Mouse (Mus musculus): ENCODE measurements around the gene Cav1. TPM values are rescaled to one million over a fixed set of nuclear protein-coding genes. Genes with fewer than 3 reads are reported as not detected.

Cav1 gene
- 27.5 and 33.0 TPM in 2 replicates for polyA plus RNA-seq (2014; fragmentation: Nextera tagmentation; extraction: Ambion mirVana)

GRCm38 (mm10) chr6:17305954-17306601 lies at the start of gene Cav1:
Gene Cav1, plus strand, starts transcription at chr6:17306335.
- Histone ChIP-seq H3K36me3 (replicated peaks; ENCODE audit: control insufficient read depth, insufficient read depth) (no peaks in the 10 kb centered on the region), H3K9ac (peak within 1 kb of the TSS; percentile 55), H3K4me3 (replicated peaks; ENCODE audit: low read length) (peak within 1 kb of the TSS; percentile 38), H3K4me1 (replicated peaks; ENCODE audit: control insufficient read depth, insufficient read depth, low read length) (peaks cover 12% of the 10 kb centered on the region), H3K27me3 (ENCODE audit: control insufficient read depth, insufficient read depth, low read length) (peaks cover 27% of the 10 kb centered on the region), H3K9me3 (ENCODE audit: control insufficient read depth, low read length) (no peaks in the 10 kb centered on the region), H3K4me2 (replicated peaks) (peak within 1 kb of the TSS; percentile 60), H3K27ac (no peak within 1 kb of the TSS)
- ATAC-seq (ENCODE audit: low FRiP score) (peak; percentile 85), DNase-seq (ENCODE audit: low spot score) (peak; percentile 54)
- under 1% methylated on average over 26 of the region's 26 CpGs for WGBS

- no peak for DNase-seq (ENCODE audit: low spot score)
- ATAC-seq (ENCODE audit: low FRiP score), result no peak
- H3K4me2 ChIP-seq (replicated peaks), result no peak overlapping the region
Observed at GRCm38 (mm10) chr6:17258142-17258541, 48.0 kb upstream of the Cav1 start.

GRCm38 (mm10) chr6:17258911-17259310 lies 47.2 kb upstream of the Cav1 start:
- ATAC-seq (ENCODE audit: low FRiP score) (no peak), DNase-seq (ENCODE audit: low spot score) (no peak)
- H3K27me3 ChIP-seq (ENCODE audit: control insufficient read depth, insufficient read depth, low read length), result no peaks in the 10 kb centered on the region

More at GRCm38 (mm10) chr6:17258142-17258541, 48.0 kb upstream of the Cav1 start:
- WGBS, result 97% methylated on average over 1 of the region's 1 CpGs
- H3K4me1 ChIP-seq (replicated peaks; ENCODE audit: control insufficient read depth, insufficient read depth, low read length), result no peaks in the 10 kb centered on the region
- no peak overlapping the region for H3K4me3 ChIP-seq (replicated peaks; ENCODE audit: low read length)
- no peaks in the 10 kb centered on the region for H3K9me3 ChIP-seq (ENCODE audit: control insufficient read depth, low read length)
- H3K36me3 ChIP-seq (replicated peaks; ENCODE audit: control insufficient read depth, insufficient read depth), result no peaks in the 10 kb centered on the region
- H3K27me3 ChIP-seq (ENCODE audit: control insufficient read depth, insufficient read depth, low read length), result no peaks in the 10 kb centered on the region
- H3K27ac ChIP-seq, result no peak overlapping the region
- H3K9ac ChIP-seq, result no peak overlapping the region

GRCm38 (mm10) chr6:17262786-17263185 lies 43.3 kb upstream of the Cav1 start:
- DNase-seq (ENCODE audit: low spot score) (no peak), ATAC-seq (ENCODE audit: low FRiP score) (no peak)
- Histone ChIP-seq H3K27ac (no peak overlapping the region), H3K9ac (no peak overlapping the region), H3K36me3 (replicated peaks; ENCODE audit: control insufficient read depth, insufficient read depth) (no peaks in the 10 kb centered on the region), H3K4me3 (replicated peaks; ENCODE audit: low read length) (no peak overlapping the region), H3K9me3 (ENCODE audit: control insufficient read depth, low read length) (no peaks in the 10 kb centered on the region), H3K27me3 (ENCODE audit: control insufficient read depth, insufficient read depth, low read length) (no peaks in the 10 kb centered on the region), H3K4me1 (replicated peaks; ENCODE audit: control insufficient read depth, insufficient read depth, low read length) (no peaks in the 10 kb centered on the region), H3K4me2 (replicated peaks) (no peak overlapping the region)
- WGBS, result 58% methylated on average over 2 of the region's 2 CpGs

More at GRCm38 (mm10) chr6:17258911-17259310, 47.2 kb upstream of the Cav1 start:
- H3K9ac ChIP-seq, result no peak overlapping the region
- H3K4me3 ChIP-seq (replicated peaks; ENCODE audit: low read length), result no peak overlapping the region
- WGBS, result 88% methylated on average over 1 of the region's 1 CpGs
- no peaks in the 10 kb centered on the region for H3K36me3 ChIP-seq (replicated peaks; ENCODE audit: control insufficient read depth, insufficient read depth)
- H3K4me2 ChIP-seq (replicated peaks), result no peak overlapping the region
- no peak overlapping the region for H3K27ac ChIP-seq
- no peaks in the 10 kb centered on the region for H3K9me3 ChIP-seq (ENCODE audit: control insufficient read depth, low read length)
- H3K4me1 ChIP-seq (replicated peaks; ENCODE audit: control insufficient read depth, insufficient read depth, low read length), result no peaks in the 10 kb centered on the region

- WGBS, result 75% methylated on average over 4 of the region's 4 CpGs
- no peak overlapping the region for H3K27ac ChIP-seq
- H3K4me3 ChIP-seq (replicated peaks; ENCODE audit: low read length), result no peak overlapping the region
Observed at GRCm38 (mm10) chr6:17265043-17265442, 41.1 kb upstream of the Cav1 start.

GRCm38 (mm10) chr6:17266466-17266865 lies 39.7 kb upstream of the Cav1 start:
- H3K9me3 ChIP-seq (ENCODE audit: control insufficient read depth, low read length), result no peaks in the 10 kb centered on the region
- H3K4me3 ChIP-seq (replicated peaks; ENCODE audit: low read length), result no peak overlapping the region
- H3K27ac ChIP-seq, result no peak overlapping the region
- no peak for DNase-seq (ENCODE audit: low spot score)
- no peaks in the 10 kb centered on the region for H3K4me1 ChIP-seq (replicated peaks; ENCODE audit: control insufficient read depth, insufficient read depth, low read length)
- ATAC-seq (ENCODE audit: low FRiP score), result no peak
- H3K9ac ChIP-seq, result no peak overlapping the region
- 82% methylated on average over 3 of the region's 3 CpGs for WGBS
- H3K4me2 ChIP-seq (replicated peaks), result no peak overlapping the region
- H3K36me3 ChIP-seq (replicated peaks; ENCODE audit: control insufficient read depth, insufficient read depth), result no peaks in the 10 kb centered on the region
- no peaks in the 10 kb centered on the region for H3K27me3 ChIP-seq (ENCODE audit: control insufficient read depth, insufficient read depth, low read length)

More at GRCm38 (mm10) chr6:17265043-17265442, 41.1 kb upstream of the Cav1 start:
- no peaks in the 10 kb centered on the region for H3K36me3 ChIP-seq (replicated peaks; ENCODE audit: control insufficient read depth, insufficient read depth)
- H3K9me3 ChIP-seq (ENCODE audit: control insufficient read depth, low read length), result no peaks in the 10 kb centered on the region
- no peak overlapping the region for H3K9ac ChIP-seq
- DNase-seq (ENCODE audit: low spot score) (no peak), ATAC-seq (ENCODE audit: low FRiP score) (no peak)
- H3K4me2 ChIP-seq (replicated peaks), result no peak overlapping the region
- no peaks in the 10 kb centered on the region for H3K4me1 ChIP-seq (replicated peaks; ENCODE audit: control insufficient read depth, insufficient read depth, low read length)
- H3K27me3 ChIP-seq (ENCODE audit: control insufficient read depth, insufficient read depth, low read length), result no peaks in the 10 kb centered on the region

GRCm38 (mm10) chr6:17278366-17278765 lies 27.8 kb upstream of the Cav1 start:
- DNase-seq (ENCODE audit: low spot score), result no peak
- Histone ChIP-seq H3K9ac (no peak overlapping the region), H3K36me3 (replicated peaks; ENCODE audit: control insufficient read depth, insufficient read depth) (no peaks in the 10 kb centered on the region), H3K27me3 (ENCODE audit: control insufficient read depth, insufficient read depth, low read length) (peaks cover 5% of the 10 kb centered on the region; the same call in 1 of the 2 replicates), H3K4me2 (replicated peaks) (no peak overlapping the region), H3K4me1 (replicated peaks; ENCODE audit: control insufficient read depth, insufficient read depth, low read length) (peaks cover 3% of the 10 kb centered on the region; the same call in 1 of the 2 replicates), H3K9me3 (ENCODE audit: control insufficient read depth, low read length) (no peaks in the 10 kb centered on the region), H3K27ac (no peak overlapping the region), H3K4me3 (replicated peaks; ENCODE audit: low read length) (no peak overlapping the region)
- WGBS, result 86% methylated on average over 3 of the region's 3 CpGs
- ATAC-seq (ENCODE audit: low FRiP score), result no peak

- Histone ChIP-seq H3K4me2 (replicated peaks) (peak within 1 kb of the TSS; percentile 96), H3K27me3 (ENCODE audit: control insufficient read depth, insufficient read depth, low read length) (peaks cover 5% of the 10 kb centered on the region; the same call in 1 of the 2 replicates), H3K4me3 (replicated peaks; ENCODE audit: low read length) (peak within 1 kb of the TSS; percentile 60), H3K9me3 (ENCODE audit: control insufficient read depth, low read length) (no peaks in the 10 kb centered on the region), H3K9ac (peak within 1 kb of the TSS; percentile 72), H3K27ac (no peak within 1 kb of the TSS), H3K4me1 (replicated peaks; ENCODE audit: control insufficient read depth, insufficient read depth, low read length) (peaks cover 3% of the 10 kb centered on the region; the same call in 1 of the 2 replicates), H3K36me3 (replicated peaks; ENCODE audit: control insufficient read depth, insufficient read depth) (no peaks in the 10 kb centered on the region)
- peak; percentile 39 for DNase-seq (ENCODE audit: low spot score)
- ATAC-seq (ENCODE audit: low FRiP score), result peak; percentile 92
- 1% methylated on average over 39 of the region's 40 CpGs for WGBS
Observed at GRCm38 (mm10) chr6:17280939-17281756, 25.0 kb upstream of the Cav1 start, which contains the start of gene Cav2. Gene Cav2, plus strand, starts transcription at chr6:17281185.

- peak overlapping the region; percentile 60 for H3K4me3 ChIP-seq (replicated peaks; ENCODE audit: low read length)
- peaks cover 5% of the 10 kb centered on the region; the same call in 1 of the 2 replicates for H3K27me3 ChIP-seq (ENCODE audit: control insufficient read depth, insufficient read depth, low read length)
- peaks cover 3% of the 10 kb centered on the region; the same call in 1 of the 2 replicates for H3K4me1 ChIP-seq (replicated peaks; ENCODE audit: control insufficient read depth, insufficient read depth, low read length)
- 23% methylated on average over 8 of the region's 8 CpGs for WGBS
- no peak overlapping the region for H3K9ac ChIP-seq
- DNase-seq (ENCODE audit: low spot score) (no peak), ATAC-seq (ENCODE audit: low FRiP score) (no peak)
- no peaks in the 10 kb centered on the region for H3K36me3 ChIP-seq (replicated peaks; ENCODE audit: control insufficient read depth, insufficient read depth)
- peak overlapping the region; percentile 96 for H3K4me2 ChIP-seq (replicated peaks)
- no peaks in the 10 kb centered on the region for H3K9me3 ChIP-seq (ENCODE audit: control insufficient read depth, low read length)
- H3K27ac ChIP-seq, result no peak overlapping the region
Observed at GRCm38 (mm10) chr6:17281757-17282092, 24.4 kb upstream of the Cav1 start.

All from hindbrain, embryonic 14.5 days (tissue).